Mouse (Mus musculus) heart, postnatal 0 days (tissue): ENCODE measurements around the gene Prkd3.

ENCODE experiments used
- CTCF ChIP-seq: IDR thresholded peaks from 2 replicates; pipeline ENCODE4 v1.5.1; 2016; ENCODE audit warnings: antibody characterized with exemption, control low read depth, low read depth
- EP300 ChIP-seq: IDR thresholded peaks from 2 replicates; pipeline ENCODE4 v1.6.1; 2016; ENCODE audit warnings: antibody characterized with exemption, low read depth

GRCm38 (mm10) chr17:78999745-79000270 is 20.8 kb downstream of the Prkd3 start:
- TF ChIP-seq CTCF (no peak), EP300 (no peak)
